Mouse (Mus musculus) embryonic facial prominence, embryonic 12.5 days (tissue): Measurements from ENCODE around the gene Olfr822. TPM values are rescaled to one million over a fixed set of nuclear protein-coding genes. Genes with fewer than 3 reads are reported as not detected.
"Not testable (repeated sequence)": the region's sequence is repeated elsewhere in the genome, so short reads cannot be mapped to it uniquely, and the experiment has no call there.

Experiments
- ATAC-seq: fragments of 200-750 bp; cut with Nextera tagmentation; 2 replicates; pipeline ENCODE4 v1.8.0; 2017; ENCODE audit not compliant: insufficient number of reproducible peaks, insufficient read depth, low FRiP score, low TSS enrichment
- H3K27ac ChIP-seq: fragments of 300-500 bp; sonication (generic); 2 replicates; pipeline ENCODE4 v1.5.1; 2016; ENCODE audit warnings: mild to moderate bottlenecking
- H3K27me3 ChIP-seq: fragments of 300-500 bp; sonication (generic); 2 replicates; pipeline ENCODE4 v1.6.1; 2016; ENCODE audit warnings: mild to moderate bottlenecking, moderate library complexity
- H3K36me3 ChIP-seq: fragments of 300-500 bp; sonication (generic); 2 replicates; pipeline ENCODE4 v1.6.1; 2016; ENCODE audit warnings: mild to moderate bottlenecking
- H3K4me1 ChIP-seq: fragments of 300-500 bp; sonication (generic); 2 replicates; pipeline ENCODE4 v1.6.1; 2016
- H3K4me2 ChIP-seq: fragments of 300-500 bp; sonication (generic); replicated peaks from 2 replicates; pipeline ENCODE4 v1.6.1; 2016; ENCODE audit warnings: mild to moderate bottlenecking, moderate library complexity
- H3K4me3 ChIP-seq: fragments of 300-500 bp; sonication (generic); 2 replicates; pipeline ENCODE4 v1.5.1; 2016; ENCODE audit warnings: mild to moderate bottlenecking
- H3K9ac ChIP-seq: fragments of 300-500 bp; sonication (generic); 2 replicates; pipeline ENCODE4 v1.6.1; 2016; ENCODE audit warnings: mild to moderate bottlenecking, moderate library complexity
- H3K9me3 ChIP-seq: fragments of 300-500 bp; sonication (generic); 2 replicates; pipeline ENCODE4 v1.6.1; 2016; ENCODE audit warnings: mild to moderate bottlenecking, moderate library complexity
- WGBS: fragments of 180-500 bp; shearing (Covaris S2); methylation state at CpG from one replicate; pipeline ENCODE4 v1.1.7; 2016; 5-methylcytosine and 5-hydroxymethylcytosine counted together
- polyA plus RNA-seq: library from polyadenylated mRNA; unstranded; fragments of >200 nt; fragmentation: Nextera tagmentation; extraction: Ambion mirVana; gene quantifications from 2 replicates; pipeline ENCODE4 v1.2.1, GENCODE M21; 2016

The Olfr822 gene
- not detected in 2 replicates for polyA plus RNA-seq

DNA sequence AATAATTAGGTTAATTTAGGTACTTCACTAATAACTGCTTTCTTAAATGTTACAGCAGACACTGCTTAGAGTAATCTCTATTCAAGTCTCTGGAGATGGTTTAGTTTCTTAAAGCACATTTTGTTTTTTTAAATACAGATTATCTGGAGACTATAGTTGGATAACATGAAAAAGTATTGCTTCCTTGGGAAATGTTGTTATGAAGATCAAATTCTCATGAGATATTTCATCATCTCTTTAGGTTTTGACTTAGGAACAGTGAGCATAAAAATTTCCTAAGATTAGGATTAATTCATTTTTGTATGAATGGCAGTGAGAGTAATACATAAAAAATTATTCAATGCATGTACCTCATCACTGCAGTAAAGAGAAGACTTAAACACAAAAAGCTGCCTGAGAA, at the start of gene Olfr822:
Olfr822 (plus strand) TSS at position 301 of the 400 bp plus-strand sequence.
- Histone ChIP-seq H3K36me3 (no peaks in the 10 kb centered on the region), H3K27ac (no peak within 1 kb of the TSS), H3K4me1 (no peaks in the 10 kb centered on the region), H3K27me3 (no peaks in the 10 kb centered on the region), H3K4me3 (no peak within 1 kb of the TSS), H3K9ac (no peak within 1 kb of the TSS), H3K4me2 (no peak within 1 kb of the TSS), H3K9me3 (no peaks in the 10 kb centered on the region)
- ATAC-seq: no peak

- no peak within 1 kb of the TSS for H3K4me2 ChIP-seq
- H3K27ac ChIP-seq: no peak within 1 kb of the TSS
- H3K9me3 ChIP-seq: no peaks in the 10 kb centered on the region
- H3K36me3 ChIP-seq: no peaks in the 10 kb centered on the region
- no peak for ATAC-seq
- H3K27me3 ChIP-seq: no peaks in the 10 kb centered on the region
- H3K9ac ChIP-seq: no peak within 1 kb of the TSS
- H3K4me1 ChIP-seq: no peaks in the 10 kb centered on the region
- no peak within 1 kb of the TSS for H3K4me3 ChIP-seq
Measured at GRCm38 (mm10) chr10:130030048-130030447, 41.0 kb upstream of the Olfr822 start, which contains the start of gene Olfr821. Gene Olfr821, plus strand, starts transcription at chr10:130030348.

GRCm38 (mm10) chr10:130037096-130037495, 33.9 kb upstream of the Olfr822 start:
- WGBS: 65% methylated on average over 6 of the region's 6 CpGs
- Histone ChIP-seq H3K27ac (no peak overlapping the region), H3K36me3 (no peaks in the 10 kb centered on the region), H3K9me3 (no peaks in the 10 kb centered on the region), H3K27me3 (no peaks in the 10 kb centered on the region), H3K4me1 (no peaks in the 10 kb centered on the region), H3K4me3 (no peak overlapping the region), H3K9ac (no peak overlapping the region), H3K4me2 (no peak overlapping the region)
- ATAC-seq: no peak

GRCm38 (mm10) chr10:130092838-130093440, 21.9 kb downstream of the Olfr822 start:
- no peak for ATAC-seq
- no peaks in the 10 kb centered on the region for H3K9me3 ChIP-seq

DNA sequence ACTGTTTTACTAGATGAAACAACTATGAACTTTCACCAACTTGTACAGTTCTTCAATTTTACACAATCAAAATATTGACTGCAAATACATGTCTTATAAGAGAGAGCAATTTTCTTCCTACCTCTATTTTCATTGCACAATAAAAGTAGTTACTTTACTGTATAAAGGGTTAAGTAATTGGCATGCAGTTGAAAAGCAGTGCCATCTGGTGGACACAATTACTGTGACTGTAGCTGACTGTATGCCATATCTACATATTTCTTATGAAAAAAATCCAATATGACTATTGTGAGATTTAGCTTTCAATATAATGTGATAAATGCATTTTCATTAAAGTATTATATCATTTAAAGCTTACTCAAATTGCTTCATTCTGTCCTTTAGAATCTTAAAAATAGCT, 25.1 kb downstream of the Olfr822 start:
- Histone ChIP-seq H3K9ac (no peak overlapping the region), H3K4me2 (no peak overlapping the region), H3K4me3 (no peak overlapping the region), H3K27ac (no peak overlapping the region), H3K36me3 (no peaks in the 10 kb centered on the region), H3K4me1 (no peaks in the 10 kb centered on the region), H3K27me3 (no peaks in the 10 kb centered on the region), H3K9me3 (no peaks in the 10 kb centered on the region)
- ATAC-seq: no peak

More at GRCm38 (mm10) chr10:130092838-130093440, 21.9 kb downstream of the Olfr822 start:
- no peaks in the 10 kb centered on the region for H3K27me3 ChIP-seq
- no peak overlapping the region for H3K4me2 ChIP-seq
- H3K27ac ChIP-seq: no peak overlapping the region
- H3K9ac ChIP-seq: no peak overlapping the region
- H3K4me3 ChIP-seq: no peak overlapping the region
- H3K4me1 ChIP-seq: no peaks in the 10 kb centered on the region
- no peaks in the 10 kb centered on the region for H3K36me3 ChIP-seq
- WGBS: 20% methylated on average over 5 of the region's 5 CpGs

- 78% methylated on average over 1 of the region's 1 CpGs for WGBS
- H3K27ac ChIP-seq, H3K9me3 ChIP-seq, H3K4me2 ChIP-seq, H3K4me3 ChIP-seq, H3K4me1 ChIP-seq, H3K27me3 ChIP-seq, H3K9ac ChIP-seq, ATAC-seq, H3K36me3 ChIP-seq: not testable (repeated sequence)
Measured at GRCm38 (mm10) chr10:130115283-130115682, 44.3 kb downstream of the Olfr822 start, which contains the start of gene Olfr823. Gene Olfr823, minus strand, starts transcription at chr10:130115383.

DNA sequence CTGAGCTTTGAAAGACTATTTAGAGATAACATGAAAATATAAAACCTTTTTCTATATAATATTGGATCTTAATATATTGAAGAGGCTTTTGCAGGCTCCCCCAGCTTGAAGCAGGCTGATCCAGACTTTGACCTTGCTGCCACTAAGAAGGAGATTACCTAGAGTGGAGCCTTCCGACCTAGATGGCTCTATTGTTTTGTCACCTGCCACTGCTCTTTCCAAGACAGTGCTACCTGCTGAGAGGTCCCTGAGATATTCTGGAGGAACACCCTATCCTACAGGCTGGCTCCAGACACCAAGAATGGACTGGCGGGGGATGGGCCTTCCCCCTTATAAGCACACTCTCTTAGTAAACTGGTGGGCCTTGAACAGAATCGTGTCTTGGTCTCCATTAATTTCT, 45.0 kb downstream of the Olfr822 start:
- not testable (repeated sequence) for H3K9ac ChIP-seq, H3K27ac ChIP-seq, H3K4me3 ChIP-seq, ATAC-seq, H3K9me3 ChIP-seq, H3K4me1 ChIP-seq, H3K27me3 ChIP-seq, H3K4me2 ChIP-seq, H3K36me3 ChIP-seq
- WGBS: 52% methylated on average over 3 of the region's 3 CpGs

Other genes with a start within 250 kb of the Olfr822 start
- gene Olfr812, start 225.1 kb upstream of the Olfr822 start, polyA plus RNA-seq: not detected in 2 replicates
- 0.18 TPM in 1 of 2 replicates, not detected in the other for gene Olfr813, start 215.8 kb upstream of the Olfr822 start, polyA plus RNA-seq
- not detected in 2 replicates for gene Olfr814, start 191.4 kb upstream of the Olfr822 start, polyA plus RNA-seq
- not detected in 2 replicates for gene Olfr815, start 165.3 kb upstream of the Olfr822 start, polyA plus RNA-seq
- gene Olfr816, start 155.6 kb upstream of the Olfr822 start, polyA plus RNA-seq: not detected in 2 replicates
- not detected in 2 replicates for gene Olfr818, start 122.1 kb upstream of the Olfr822 start, polyA plus RNA-seq
- gene Olfr819, start 103.9 kb upstream of the Olfr822 start, polyA plus RNA-seq: not detected in 2 replicates
- not detected in 2 replicates for gene Olfr247, start 95.1 kb upstream of the Olfr822 start, polyA plus RNA-seq
- gene Gm10310, start 86.1 kb upstream of the Olfr822 start, polyA plus RNA-seq: not detected in 2 replicates
- not detected in 2 replicates for gene Olfr820, start 58.6 kb upstream of the Olfr822 start, polyA plus RNA-seq
- not detected in 2 replicates for gene Olfr821, start 40.9 kb upstream of the Olfr822 start, polyA plus RNA-seq
- gene Olfr823, start 44.2 kb downstream of the Olfr822 start, polyA plus RNA-seq: not detected in 2 replicates
- gene Olfr824, start 58.8 kb downstream of the Olfr822 start, polyA plus RNA-seq: not detected in 2 replicates
- gene Olfr825, start 95.6 kb downstream of the Olfr822 start, polyA plus RNA-seq: not detected in 2 replicates
- not detected in 2 replicates for gene Olfr826, start 113.0 kb downstream of the Olfr822 start, polyA plus RNA-seq
- not detected in 2 replicates for gene Olfr827, start 143.2 kb downstream of the Olfr822 start, polyA plus RNA-seq
- 1.4 and 2.1 TPM in 2 replicates for gene Neurod4, start 209.0 kb downstream of the Olfr822 start, polyA plus RNA-seq